Comparison of ENCODE assay signal across 9 mouse cellular contexts in genomic region chr14:104610378-104610777, GRCm38 (mm10).
DNase-seq lines count a peak whose midpoint lies in the region.
"Had no signal": no experiment of that assay in that cellular context is flagged by ENCODE, and none has a peak within 500 bp of the region (broad histone marks: within the 10 kb centered on the region; RNA-seq: fewer than 3 reads in every experiment).

No protein-coding gene starts in this region.

- no peak overlapping the region for H3K27ac ChIP-seq in hindbrain, embryonic 10.5 days
- H3K27ac ChIP-seq: limb, embryonic 12.5 days had no signal

- no peaks in the 10 kb centered on the region for H3K4me1 ChIP-seq in hindbrain, embryonic 10.5 days (replicated peaks)
- H3K4me1 ChIP-seq: limb, embryonic 12.5 days had no signal

- H3K27me3 ChIP-seq in hindbrain, embryonic 10.5 days (ENCODE audit: insufficient read depth, poor library complexity, severe bottlenecking), result no peaks in the 10 kb centered on the region
- H3K27me3 ChIP-seq: limb, embryonic 12.5 days had no signal

- DNase-seq in heart, adult 8-10 months (ENCODE audit: low spot score), result peak; percentile 19
- DNase-seq in heart, adult 11 months, result no peak
- DNase-seq in lung, postnatal 10 days, result peak; percentile 18
- DNase-seq in lung, postnatal 4 days, result no peak
- peak; percentile 28 for DNase-seq in adrenal gland, postnatal 14 days
- peak; percentile 1 for DNase-seq in lung, postnatal 14 days
- DNase-seq in ovary, postnatal 14 days (ENCODE audit: low spot score), result no peak
- DNase-seq in hindbrain, embryonic 10.5 days (ENCODE audit: low spot score), result no peak

- H3K36me3 ChIP-seq in hindbrain, embryonic 10.5 days, result no peaks in the 10 kb centered on the region
- H3K36me3 ChIP-seq: limb, embryonic 12.5 days had no signal

- 81% methylated on average over 4 of the region's 4 CpGs for WGBS in hindbrain, embryonic 10.5 days

- H3K4me3 ChIP-seq in hindbrain, embryonic 10.5 days, result no peak overlapping the region
- H3K4me3 ChIP-seq: limb, embryonic 12.5 days had no signal

- H3K9me3 ChIP-seq in hindbrain, embryonic 10.5 days, result no peaks in the 10 kb centered on the region
- H3K9me3 ChIP-seq: limb, embryonic 12.5 days had no signal

Comparison
In these comparisons a context has a peak if more than half of its experiments do, and no peak if none do; other contexts are left out.
1. DNase-seq: peak in heart, adult 8-10 months (single experiment), lung, postnatal 10 days (single experiment), adrenal gland, postnatal 14 days (single experiment) and lung, postnatal 14 days (single experiment); none in heart, adult 11 months (single experiment), lung, postnatal 4 days (0 of 2), ovary, postnatal 14 days (single experiment) and hindbrain, embryonic 10.5 days (single experiment).